Mouse (Mus musculus) forebrain, embryonic 16.5 days (tissue): ENCODE results near the gene Tbc1d4. TPM values are rescaled to one million over a fixed set of nuclear protein-coding genes. Genes with fewer than 3 reads are reported as not detected.

ENCODE experiments used
- ATAC-seq: fragments of 200-750 bp; cut with Nextera tagmentation; 2 replicates; pipeline ENCODE4 v1.8.0; 2017; ENCODE audit warnings: mild to moderate bottlenecking, moderate library complexity
- H3K27ac ChIP-seq: fragments of 300-500 bp; sonication (generic); 2 replicates; pipeline ENCODE4 v1.5.1; 2014; ENCODE audit warnings: low read length, control low read depth
- H3K27me3 ChIP-seq: fragments of 300-500 bp; sonication (generic); replicated peaks from 2 replicates; pipeline ENCODE4 v1.6.1; 2014; ENCODE audit warnings: low read length; ENCODE audit not compliant: control insufficient read depth, insufficient read depth
- H3K36me3 ChIP-seq: fragments of 300-500 bp; sonication (generic); 2 replicates; pipeline ENCODE4 v1.6.1; 2014; ENCODE audit not compliant: control insufficient read depth, insufficient read depth
- H3K4me1 ChIP-seq: fragments of 300-500 bp; sonication (generic); replicated peaks from 2 replicates; pipeline ENCODE4 v1.6.1; 2014; ENCODE audit warnings: low read length; ENCODE audit not compliant: control insufficient read depth, insufficient read depth
- H3K4me2 ChIP-seq: fragments of 300-500 bp; sonication (generic); 2 replicates; pipeline ENCODE4 v1.6.1; 2014; ENCODE audit warnings: mild to moderate bottlenecking, low read length, control low read depth
- H3K4me3 ChIP-seq: fragments of 300-500 bp; sonication (generic); replicated peaks from 2 replicates; pipeline ENCODE4 v1.5.1; 2014; ENCODE audit warnings: mild to moderate bottlenecking, low read length, control low read depth
- H3K9ac ChIP-seq: fragments of 300-500 bp; sonication (generic); replicated peaks from 2 replicates; pipeline ENCODE4 v1.6.1; 2014; ENCODE audit warnings: low read depth, low read length, control low read depth
- H3K9me3 ChIP-seq: fragments of 300-500 bp; sonication (generic); 2 replicates; pipeline ENCODE4 v1.6.1; 2016; ENCODE audit warnings: low read length; ENCODE audit not compliant: control insufficient read depth
- WGBS: fragments of 180-500 bp; shearing (Covaris S2); extraction: QIAGEN DNeasy Blood & Tissue Kit; methylation state at CpG from one replicate; pipeline ENCODE4 v1.1.7; 2014; 5-methylcytosine and 5-hydroxymethylcytosine counted together
- polyA plus RNA-seq: library from polyadenylated mRNA; unstranded; fragments of >200 nt; fragmentation: Nextera tagmentation; extraction: Ambion mirVana; gene quantifications from 2 replicates; pipeline ENCODE4 v1.2.1, GENCODE M21; 2015

Tbc1d4 gene
- polyA plus RNA-seq, 1 experiment from 2014 or later: 8.1 TPM

DNA sequence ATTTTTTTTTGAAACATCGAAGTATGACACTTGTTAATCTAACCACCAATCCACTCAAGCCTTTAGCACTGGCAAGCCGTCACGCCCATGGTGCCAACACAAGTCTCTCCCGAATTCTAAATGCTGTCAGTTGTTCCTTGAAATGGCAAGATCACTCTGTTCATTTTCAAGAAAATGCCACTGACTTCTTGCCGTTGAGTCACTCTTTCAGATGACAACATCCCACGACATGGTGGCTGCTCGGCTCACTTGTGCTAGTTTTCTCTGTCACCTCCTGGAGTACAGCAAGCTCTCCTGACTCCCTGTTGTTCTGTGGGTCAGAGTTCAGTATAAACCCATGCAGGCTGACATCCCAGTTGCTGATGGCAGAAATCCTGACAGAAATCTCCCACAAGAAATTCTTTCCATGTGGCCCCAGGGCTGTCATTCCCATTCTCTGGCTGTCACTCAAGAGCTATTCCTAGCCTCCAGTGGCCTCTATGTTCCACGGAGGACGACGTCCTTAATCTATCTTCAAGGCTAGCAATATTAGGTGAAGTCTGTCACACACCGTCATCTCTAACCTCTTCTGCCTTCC, 81.5 kb downstream of the Tbc1d4 start:
- H3K27me3 ChIP-seq: no peaks in the 10 kb centered on the region
- no peak overlapping the region for H3K4me2 ChIP-seq
- 91% methylated on average over 11 of the region's 11 CpGs for WGBS
- H3K4me1 ChIP-seq: no peaks in the 10 kb centered on the region
- H3K9me3 ChIP-seq: no peaks in the 10 kb centered on the region
- H3K9ac ChIP-seq: no peak overlapping the region
- no peak overlapping the region for H3K4me3 ChIP-seq
- no peak overlapping the region for H3K27ac ChIP-seq
- ATAC-seq: no peak
- H3K36me3 ChIP-seq: no peaks in the 10 kb centered on the region

DNA sequence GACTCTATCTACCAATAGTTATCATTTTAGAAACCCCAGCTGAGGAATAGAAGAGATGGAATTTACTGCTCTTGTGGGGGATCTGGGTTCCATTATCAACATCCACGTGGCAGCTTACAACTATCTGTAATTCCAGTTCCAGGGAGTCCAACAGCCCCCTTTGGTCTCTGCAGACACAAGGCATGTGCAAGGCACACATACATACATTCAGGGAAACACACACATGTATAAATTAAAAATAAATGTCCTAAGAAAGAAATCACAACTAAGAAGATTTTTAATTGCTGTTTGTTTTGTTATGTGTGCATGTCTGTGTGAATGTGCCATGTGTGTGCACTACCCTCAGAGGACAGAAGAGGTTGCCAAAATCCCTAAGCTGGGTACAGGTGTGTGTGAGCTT, 82.5 kb downstream of the Tbc1d4 start:
- WGBS: 78% methylated on average over 1 of the region's 1 CpGs
- no peaks in the 10 kb centered on the region for H3K4me1 ChIP-seq

DNA sequence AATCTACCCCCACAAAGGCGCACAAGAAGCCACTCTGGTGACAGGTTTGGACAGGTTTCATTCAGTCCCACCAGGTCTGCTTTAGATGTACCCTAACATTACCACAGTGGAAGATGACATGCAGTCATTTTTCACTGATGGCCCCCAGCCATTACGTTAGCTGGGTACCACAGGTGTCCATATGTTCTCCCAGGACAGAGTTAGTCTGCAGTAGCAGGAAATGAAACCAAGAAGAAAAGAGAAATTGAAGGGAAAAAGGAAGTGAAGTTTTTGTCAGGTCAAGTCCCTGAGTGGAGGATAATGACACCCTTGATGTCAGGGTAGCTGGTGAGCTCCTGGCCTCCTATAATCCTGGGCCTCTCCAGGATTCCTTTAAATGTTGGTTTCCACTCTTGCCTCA, 89.0 kb downstream of the Tbc1d4 start:
- WGBS: 93% methylated on average over 2 of the region's 2 CpGs
- H3K36me3 ChIP-seq: no peaks in the 10 kb centered on the region
- no peaks in the 10 kb centered on the region for H3K9me3 ChIP-seq
- H3K4me2 ChIP-seq: no peak overlapping the region
- ATAC-seq: no peak
- no peak overlapping the region for H3K4me3 ChIP-seq
- no peaks in the 10 kb centered on the region for H3K4me1 ChIP-seq
- no peaks in the 10 kb centered on the region for H3K27me3 ChIP-seq
- H3K27ac ChIP-seq: no peak overlapping the region
- no peak overlapping the region for H3K9ac ChIP-seq

More for the DNA sequence above, 82.5 kb downstream of the Tbc1d4 start:
- Histone ChIP-seq H3K4me3 (no peak overlapping the region), H3K4me2 (no peak overlapping the region), H3K27me3 (no peaks in the 10 kb centered on the region), H3K9me3 (no peaks in the 10 kb centered on the region), H3K27ac (no peak overlapping the region), H3K36me3 (no peaks in the 10 kb centered on the region), H3K9ac (no peak overlapping the region)
- ATAC-seq: no peak

DNA sequence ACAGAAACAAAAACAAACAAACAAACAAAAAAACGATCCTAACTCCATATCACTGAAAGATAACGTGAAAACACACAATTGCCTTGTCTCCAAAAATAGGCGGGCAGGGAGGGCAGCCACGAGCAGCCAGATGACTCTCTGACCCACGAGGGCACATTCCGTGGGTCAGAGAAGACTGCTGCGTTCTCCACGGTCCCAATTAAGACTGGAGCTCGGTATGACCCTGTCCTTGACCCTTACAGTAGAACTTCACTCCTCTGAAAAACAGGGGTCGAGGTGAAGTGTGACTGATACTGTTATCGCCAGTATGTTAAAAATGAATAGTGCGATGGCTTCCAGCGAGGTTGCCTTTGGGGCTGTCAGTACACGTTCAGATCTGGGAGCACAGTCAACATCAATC, 90.7 kb downstream of the Tbc1d4 start:
- Histone ChIP-seq H3K4me3 (no peak overlapping the region), H3K27me3 (no peaks in the 10 kb centered on the region), H3K4me1 (peaks cover 4% of the 10 kb centered on the region; the same call in 1 of the 2 replicates), H3K4me2 (no peak overlapping the region), H3K9me3 (no peaks in the 10 kb centered on the region), H3K27ac (no peak overlapping the region), H3K9ac (no peak overlapping the region), H3K36me3 (no peaks in the 10 kb centered on the region)
- no peak for ATAC-seq
- WGBS: 84% methylated on average over 14 of the region's 14 CpGs

DNA sequence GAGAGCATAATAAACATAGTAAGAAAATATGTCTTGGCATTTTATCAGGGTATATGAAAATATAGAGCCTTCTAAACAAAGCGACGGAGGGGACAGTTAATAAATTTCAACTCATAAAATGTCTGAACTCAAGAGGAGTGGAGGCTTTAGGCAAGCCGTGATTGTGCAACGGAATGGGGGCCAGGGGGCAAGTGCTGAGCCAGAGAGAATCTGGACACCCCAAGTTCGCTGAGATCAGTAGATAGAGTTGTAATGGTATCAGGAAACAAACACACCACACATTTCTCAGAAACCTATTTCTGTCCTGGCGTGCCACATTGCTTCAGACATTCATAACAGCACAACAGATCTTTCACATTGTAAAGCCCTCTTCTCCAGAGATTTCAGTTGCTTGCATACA, 91.2 kb downstream of the Tbc1d4 start:
- Histone ChIP-seq H3K4me2 (no peak overlapping the region), H3K9ac (no peak overlapping the region), H3K27me3 (no peaks in the 10 kb centered on the region), H3K9me3 (no peaks in the 10 kb centered on the region), H3K36me3 (no peaks in the 10 kb centered on the region), H3K4me1 (peaks cover 4% of the 10 kb centered on the region; the same call in 1 of the 2 replicates), H3K27ac (no peak overlapping the region), H3K4me3 (no peak overlapping the region)
- WGBS: 86% methylated on average over 6 of the region's 6 CpGs
- ATAC-seq: no peak

DNA sequence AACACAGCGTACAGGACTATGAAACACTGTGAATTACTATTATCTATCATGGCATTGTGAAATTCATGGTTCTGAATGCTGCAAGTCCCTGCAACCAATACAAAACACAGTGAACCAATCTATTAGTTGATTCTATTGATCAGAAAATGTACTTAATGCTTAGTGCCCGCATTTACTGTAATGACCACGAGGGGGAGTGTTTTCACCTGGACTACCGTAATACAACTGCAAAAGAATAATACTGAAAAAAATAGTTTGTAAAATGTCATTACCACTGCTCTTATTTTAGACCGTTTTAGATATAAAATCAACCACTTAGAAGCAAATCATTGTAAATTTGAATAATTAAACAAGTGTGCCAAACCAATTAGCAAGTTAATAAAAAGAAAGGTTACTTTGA, 91.7 kb downstream of the Tbc1d4 start:
- peaks cover 4% of the 10 kb centered on the region; the same call in 1 of the 2 replicates for H3K4me1 ChIP-seq
- no peak for ATAC-seq
- H3K9ac ChIP-seq: no peak overlapping the region
- no peaks in the 10 kb centered on the region for H3K36me3 ChIP-seq
- H3K4me3 ChIP-seq: no peak overlapping the region
- no peaks in the 10 kb centered on the region for H3K9me3 ChIP-seq
- no peak overlapping the region for H3K4me2 ChIP-seq
- H3K27ac ChIP-seq: no peak overlapping the region
- no peaks in the 10 kb centered on the region for H3K27me3 ChIP-seq
- 26% methylated on average over 5 of the region's 5 CpGs for WGBS

DNA sequence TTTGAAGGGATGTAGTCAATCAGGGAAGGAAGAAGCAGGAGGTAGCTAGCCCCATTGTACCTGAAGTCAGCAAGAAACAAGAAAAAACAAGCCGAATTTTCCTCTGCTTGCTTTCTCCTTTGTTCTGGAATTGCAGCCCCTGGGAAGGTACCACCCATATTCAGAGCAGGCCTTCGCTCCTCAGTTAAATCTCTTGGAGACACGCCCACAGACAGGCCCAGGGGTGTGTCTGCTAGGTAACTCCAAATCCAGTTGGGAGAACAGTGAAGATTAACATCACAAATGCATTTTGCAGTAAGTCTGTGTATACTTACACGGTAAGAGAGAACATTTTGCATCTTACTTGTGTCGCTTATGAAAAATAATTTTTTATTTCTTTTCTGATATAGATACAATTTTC, 92.1 kb downstream of the Tbc1d4 start:
- ATAC-seq: no peak
- no peak overlapping the region for H3K4me2 ChIP-seq
- no peaks in the 10 kb centered on the region for H3K36me3 ChIP-seq
- no peak overlapping the region for H3K9ac ChIP-seq
- H3K27me3 ChIP-seq: no peaks in the 10 kb centered on the region
- H3K4me1 ChIP-seq: peaks cover 4% of the 10 kb centered on the region; the same call in 1 of the 2 replicates
- H3K27ac ChIP-seq: no peak overlapping the region
- no peaks in the 10 kb centered on the region for H3K9me3 ChIP-seq
- 22% methylated on average over 5 of the region's 5 CpGs for WGBS
- H3K4me3 ChIP-seq: no peak overlapping the region

DNA sequence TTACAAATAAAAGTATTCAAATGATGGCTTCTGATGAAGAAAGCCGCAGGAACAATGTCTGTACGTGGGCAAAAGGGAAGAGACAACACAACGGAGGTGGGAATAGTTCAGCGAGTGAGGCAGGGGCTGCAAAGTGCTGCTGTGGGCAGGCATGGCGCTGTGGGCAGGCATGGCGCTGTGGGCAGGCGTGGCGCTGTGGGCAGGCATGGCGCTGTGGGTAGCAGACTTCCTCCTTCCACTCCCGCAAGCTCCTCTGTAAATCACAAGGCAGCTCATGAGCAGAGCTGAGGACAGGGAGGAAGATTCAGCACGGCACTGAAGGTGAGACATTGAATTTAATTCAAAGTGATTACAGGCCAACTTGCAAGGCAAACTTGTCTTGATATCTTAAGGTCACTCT, 93.0 kb downstream of the Tbc1d4 start:
- Histone ChIP-seq H3K27me3 (no peaks in the 10 kb centered on the region), H3K27ac (no peak overlapping the region), H3K9ac (no peak overlapping the region), H3K4me1 (peaks cover 5% of the 10 kb centered on the region; the same call in 1 of the 2 replicates), H3K36me3 (no peaks in the 10 kb centered on the region), H3K4me2 (no peak overlapping the region), H3K9me3 (no peaks in the 10 kb centered on the region), H3K4me3 (no peak overlapping the region)
- 95% methylated on average over 11 of the region's 11 CpGs for WGBS
- no peak for ATAC-seq

DNA sequence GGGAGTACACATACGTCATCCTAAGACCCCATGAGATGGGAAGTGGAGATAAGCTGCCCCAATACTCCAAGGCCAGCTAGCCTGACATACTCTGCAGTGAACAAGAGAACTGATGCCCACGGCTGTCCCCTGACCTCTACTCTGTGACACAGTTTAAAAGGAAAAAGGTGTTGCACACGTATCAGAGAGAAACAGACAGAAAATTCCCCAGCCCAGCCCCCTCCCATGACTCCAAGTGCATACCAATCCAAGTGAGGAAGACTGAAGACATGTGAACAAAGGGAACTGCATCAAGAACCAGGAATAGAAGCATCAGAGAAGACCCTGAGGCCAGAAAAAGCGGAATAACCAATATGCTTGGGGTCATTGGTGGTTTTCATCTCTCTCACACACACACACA, 93.7 kb downstream of the Tbc1d4 start:
- no peak overlapping the region for H3K9ac ChIP-seq
- H3K4me2 ChIP-seq: no peak overlapping the region
- no peak for ATAC-seq
- no peaks in the 10 kb centered on the region for H3K27me3 ChIP-seq
- no peaks in the 10 kb centered on the region for H3K36me3 ChIP-seq
- WGBS: 81% methylated on average over 4 of the region's 4 CpGs
- H3K4me1 ChIP-seq: peaks cover 11% of the 10 kb centered on the region
- H3K9me3 ChIP-seq: no peaks in the 10 kb centered on the region
- H3K27ac ChIP-seq: no peak overlapping the region
- no peak overlapping the region for H3K4me3 ChIP-seq

DNA sequence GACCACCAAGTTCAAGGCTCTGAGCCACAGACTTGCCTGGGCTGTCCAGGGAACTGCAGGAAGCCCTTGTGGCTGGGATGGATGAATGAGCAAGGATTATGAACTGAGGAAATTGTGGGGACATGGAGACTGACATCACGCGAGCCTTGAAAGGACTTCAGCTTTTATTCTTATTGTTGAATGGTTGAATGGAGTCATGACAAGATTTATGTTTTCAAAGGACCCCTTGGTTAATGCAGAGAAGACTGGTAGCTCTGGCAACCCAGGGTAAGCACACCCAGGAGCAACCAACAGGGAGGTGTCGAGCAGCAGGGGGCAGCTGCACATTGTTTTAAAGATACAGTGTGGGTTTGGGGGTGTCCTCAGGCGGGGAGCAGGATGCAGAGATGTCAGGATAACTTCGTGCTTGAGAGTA, 94.4 kb downstream of the Tbc1d4 start:
- ATAC-seq: no peak

More for the DNA sequence above, 94.4 kb downstream of the Tbc1d4 start:
- H3K4me1 ChIP-seq: peaks cover 11% of the 10 kb centered on the region
- no peak overlapping the region for H3K9ac ChIP-seq
- H3K27ac ChIP-seq: no peak overlapping the region
- H3K27me3 ChIP-seq: no peaks in the 10 kb centered on the region
- WGBS: 19% methylated on average over 5 of the region's 5 CpGs
- H3K4me2 ChIP-seq: no peak overlapping the region
- no peaks in the 10 kb centered on the region for H3K36me3 ChIP-seq
- H3K4me3 ChIP-seq: no peak overlapping the region
- H3K9me3 ChIP-seq: no peaks in the 10 kb centered on the region
